Mouse (Mus musculus) testis, adult 2 months (tissue): ENCODE results near the gene Olfr1040. TPM values are rescaled to one million over a fixed set of nuclear protein-coding genes. Genes with fewer than 3 reads are reported as not detected.
"Not testable (repeated sequence)": the region's sequence is repeated elsewhere in the genome, so short reads cannot be mapped to it uniquely, and the experiment has no call there.

ENCODE experiments used
- H3K27ac ChIP-seq: fragments of 200-500 bp; 2 replicates; pipeline ENCODE4 v1.5.1; 2012; ENCODE audit warnings: low read depth, low read length; ENCODE audit not compliant: control insufficient read depth, insufficient read depth
- H3K27me3 ChIP-seq: fragments of 200-500 bp; 2 replicates; pipeline ENCODE4 v1.6.1; 2012; ENCODE audit warnings: mild to moderate bottlenecking, low read length, moderate library complexity; ENCODE audit not compliant: control insufficient read depth, insufficient read depth
- H3K36me3 ChIP-seq: fragments of 200-500 bp; 2 replicates; pipeline ENCODE4 v1.6.1; 2012; ENCODE audit warnings: mild to moderate bottlenecking, low read length; ENCODE audit not compliant: control insufficient read depth, insufficient read depth
- H3K4me1 ChIP-seq: fragments of 200-500 bp; 2 replicates; pipeline ENCODE4 v1.6.1; 2012; ENCODE audit warnings: low read length; ENCODE audit not compliant: control insufficient read depth, insufficient read depth
- H3K4me3 ChIP-seq: fragments of 200-500 bp; 2 replicates; pipeline ENCODE4 v1.5.1; 2012; ENCODE audit warnings: low read depth, mild to moderate bottlenecking, low read length, moderate library complexity, mixed read lengths; ENCODE audit not compliant: control insufficient read depth
- CTCF ChIP-seq: fragments of 200-500 bp; IDR thresholded peaks from 2 replicates; pipeline ENCODE4 v1.5.1; 2012; ENCODE audit warnings: low read depth, mild to moderate bottlenecking, inconsistent platforms, low read length, moderate library complexity; ENCODE audit not compliant: control insufficient read depth, insufficient read depth, insufficient replicate concordance
- POLR2A ChIP-seq: fragments of 200-500 bp; IDR thresholded peaks from 2 replicates; pipeline ENCODE4 v1.6.1; 2012; ENCODE audit warnings: low read depth, mild to moderate bottlenecking, inconsistent platforms, low read length, moderate library complexity; ENCODE audit not compliant: control insufficient read depth
- polyA plus RNA-seq: library from polyadenylated mRNA; depleted of rRNA; stranded (reverse); fragments of >200 nt; gene quantifications from 2 replicates; pipeline ENCODE4 v1.2.3, GENCODE M21; 2012; rRNA removed

Gene Olfr1040
- polyA plus RNA-seq = not detected in 2 replicates

- no peak for TF ChIP-seq CTCF
- TF ChIP-seq POLR2A = no peak
- H3K27me3 ChIP-seq = no peaks in the 10 kb centered on the region
- H3K27ac ChIP-seq = no peak within 1 kb of the TSS
- H3K36me3 ChIP-seq = no peaks in the 10 kb centered on the region
- no peaks in the 10 kb centered on the region for H3K4me1 ChIP-seq
- H3K4me3 ChIP-seq = no peak within 1 kb of the TSS
Measured at GRCm38 (mm10) chr2:86146632-86147031, at the start of gene Olfr1040. Gene Olfr1040, minus strand, starts transcription at chr2:86146732.

GRCm38 (mm10) chr2:86195863-86196262, 49.3 kb upstream of the Olfr1040 start:
- Histone ChIP-seq H3K4me3 (no peak overlapping the region), H3K36me3 (no peaks in the 10 kb centered on the region), H3K27ac (no peak overlapping the region), H3K4me1 (no peaks in the 10 kb centered on the region), H3K27me3 (no peaks in the 10 kb centered on the region)
- no peak for TF ChIP-seq POLR2A

- Histone ChIP-seq H3K4me3 (no peak within 1 kb of the TSS), H3K36me3 (no peaks in the 10 kb centered on the region), H3K27me3 (no peaks in the 10 kb centered on the region), H3K27ac (no peak within 1 kb of the TSS), H3K4me1 (no peaks in the 10 kb centered on the region)
- TF ChIP-seq CTCF = no peak
- no peak for TF ChIP-seq POLR2A
Measured at GRCm38 (mm10) chr2:86185583-86185982, 39.1 kb upstream of the Olfr1040 start, which contains the start of gene Olfr52. Gene Olfr52, minus strand, starts transcription at chr2:86185683.

GRCm38 (mm10) chr2:86179950-86180349, 33.4 kb upstream of the Olfr1040 start:
- no peak overlapping the region for H3K4me3 ChIP-seq
- H3K4me1 ChIP-seq = no peaks in the 10 kb centered on the region
- no peak overlapping the region for H3K27ac ChIP-seq
- no peaks in the 10 kb centered on the region for H3K36me3 ChIP-seq
- H3K27me3 ChIP-seq = no peaks in the 10 kb centered on the region
- no peak for TF ChIP-seq POLR2A
- TF ChIP-seq CTCF = no peak

- TF ChIP-seq CTCF (no peak), POLR2A (no peak)
- Histone ChIP-seq H3K27me3 (no peaks in the 10 kb centered on the region), H3K27ac (no peak within 1 kb of the TSS), H3K36me3 (no peaks in the 10 kb centered on the region), H3K4me3 (no peak within 1 kb of the TSS), H3K4me1 (no peaks in the 10 kb centered on the region)
Measured at GRCm38 (mm10) chr2:86177720-86178119, 31.2 kb upstream of the Olfr1040 start, which contains the start of gene Olfr1044. Gene Olfr1044, minus strand, starts transcription at chr2:86177820.

GRCm38 (mm10) chr2:86175422-86175821, 28.9 kb upstream of the Olfr1040 start:
- H3K4me3 ChIP-seq, H3K27ac ChIP-seq, H3K4me1 ChIP-seq, H3K36me3 ChIP-seq, H3K27me3 ChIP-seq: not testable (repeated sequence)

- H3K36me3 ChIP-seq = no peaks in the 10 kb centered on the region
- H3K4me3 ChIP-seq = no peak within 1 kb of the TSS
- TF ChIP-seq CTCF (no peak), POLR2A (no peak)
- H3K27ac ChIP-seq = no peak within 1 kb of the TSS
- H3K4me1 ChIP-seq = no peaks in the 10 kb centered on the region
- H3K27me3 ChIP-seq = no peaks in the 10 kb centered on the region
Measured at GRCm38 (mm10) chr2:86167422-86167821, 20.9 kb upstream of the Olfr1040 start, which contains the start of gene Olfr1043. Gene Olfr1043, minus strand, starts transcription at chr2:86167522.

- TF ChIP-seq CTCF (no peak), POLR2A (no peak)
- H3K27ac ChIP-seq = no peak within 1 kb of the TSS
- H3K4me3 ChIP-seq = no peak within 1 kb of the TSS
- H3K4me1 ChIP-seq = no peaks in the 10 kb centered on the region
- no peaks in the 10 kb centered on the region for H3K27me3 ChIP-seq
- no peaks in the 10 kb centered on the region for H3K36me3 ChIP-seq
Measured at GRCm38 (mm10) chr2:86161738-86162137, 15.2 kb upstream of the Olfr1040 start, which contains the start of gene Olfr1042. Gene Olfr1042, minus strand, starts transcription at chr2:86161838.
